Mouse (Mus musculus) intestine, embryonic 14.5 days (tissue): Measurements from ENCODE around the gene Mrps17. TPM values are rescaled to one million over a fixed set of nuclear protein-coding genes. Genes with fewer than 3 reads are reported as not detected.

Experiments
- ATAC-seq: fragments of 200-750 bp; cut with Nextera tagmentation; replicated peaks from 2 replicates; pipeline ENCODE4 v1.8.0; 2017; ENCODE audit warnings: low read depth, moderate number of reproducible peaks, moderate TSS enrichment, moderate library complexity; ENCODE audit not compliant: low FRiP score, low TSS enrichment
- DNase-seq: peaks from one replicate; pipeline ENCODE4 v3.0.0-alpha.2; 2018; ENCODE audit warnings: low spot score
- H3K27ac ChIP-seq: fragments of 300-500 bp; sonication (generic); 2 replicates; pipeline ENCODE4 v1.5.1; 2014; ENCODE audit warnings: low read depth, mild to moderate bottlenecking, control low read depth
- H3K27me3 ChIP-seq: fragments of 300-500 bp; sonication (generic); replicated peaks from 2 replicates; pipeline ENCODE4 v1.6.1; 2014; ENCODE audit warnings: low read length, control low read depth; ENCODE audit not compliant: control insufficient read depth, insufficient read depth
- H3K36me3 ChIP-seq: fragments of 300-500 bp; sonication (generic); 2 replicates; pipeline ENCODE4 v1.6.1; 2014; ENCODE audit warnings: low read length, control low read depth; ENCODE audit not compliant: control insufficient read depth, insufficient read depth
- H3K4me1 ChIP-seq: fragments of 300-500 bp; sonication (generic); replicated peaks from 2 replicates; pipeline ENCODE4 v1.6.1; 2014; ENCODE audit warnings: low read length, control low read depth, mixed read lengths; ENCODE audit not compliant: control insufficient read depth, insufficient read depth
- H3K4me2 ChIP-seq: fragments of 300-500 bp; sonication (generic); 2 replicates; pipeline ENCODE4 v1.6.1; 2014; ENCODE audit warnings: low read length
- H3K4me3 ChIP-seq: fragments of 300-500 bp; sonication (generic); 2 replicates; pipeline ENCODE4 v1.5.1; 2014; ENCODE audit warnings: low read depth, low read length, control low read depth, mixed read lengths
- H3K9ac ChIP-seq: fragments of 300-500 bp; sonication (generic); 2 replicates; pipeline ENCODE4 v1.6.1; 2014; ENCODE audit warnings: mild to moderate bottlenecking, low read length
- H3K9me3 ChIP-seq: fragments of 300-500 bp; sonication (generic); 2 replicates; pipeline ENCODE4 v1.6.1; 2016; ENCODE audit warnings: low read length, control low read depth; ENCODE audit not compliant: control insufficient read depth
- WGBS: fragments of 180-500 bp; shearing (Covaris S2); extraction: QIAGEN DNeasy Blood & Tissue Kit; methylation state at CpG from one replicate; pipeline ENCODE4 v1.1.7; 2014; 5-methylcytosine and 5-hydroxymethylcytosine counted together
- polyA plus RNA-seq: library from polyadenylated mRNA; unstranded; fragments of >200 nt; fragmentation: Nextera tagmentation; extraction: Ambion mirVana; gene quantifications from 2 replicates; pipeline ENCODE4 v1.2.1, GENCODE M21; 2014

Gene Mrps17
- polyA plus RNA-seq, 1 experiment from 2014 or later = 218 TPM

GRCm38 (mm10) chr5:129759929-129760480 lies 44.7 kb downstream of the Mrps17 start:
- DNase-seq (no peak), ATAC-seq (no peak)
- 80% methylated on average over 13 of the region's 13 CpGs for WGBS
- Histone ChIP-seq H3K9me3 (no peaks in the 10 kb centered on the region), H3K4me2 (no peak overlapping the region), H3K4me1 (no peaks in the 10 kb centered on the region), H3K9ac (no peak overlapping the region), H3K36me3 (peaks cover 25% of the 10 kb centered on the region), H3K27ac (no peak overlapping the region), H3K27me3 (no peaks in the 10 kb centered on the region), H3K4me3 (no peak overlapping the region)

GRCm38 (mm10) chr5:129761865-129762540 lies 46.7 kb downstream of the Mrps17 start:
- H3K9me3 ChIP-seq = no peaks in the 10 kb centered on the region
- DNase-seq = no peak
- WGBS = 73% methylated on average over 18 of the region's 18 CpGs
- H3K4me1 ChIP-seq = no peaks in the 10 kb centered on the region
- H3K9ac ChIP-seq = no peak overlapping the region
- no peak overlapping the region for H3K4me2 ChIP-seq
- H3K36me3 ChIP-seq = peaks cover 18% of the 10 kb centered on the region
- 0 out of 2 replicates have a peak, but pooled peaks have one; percentile 50 for ATAC-seq
- H3K4me3 ChIP-seq = no peak overlapping the region
- no peaks in the 10 kb centered on the region for H3K27me3 ChIP-seq
- H3K27ac ChIP-seq = no peak overlapping the region

- Histone ChIP-seq H3K4me1 (no peaks in the 10 kb centered on the region), H3K27me3 (no peaks in the 10 kb centered on the region), H3K4me2 (no peak overlapping the region), H3K36me3 (peaks cover 9% of the 10 kb centered on the region), H3K9me3 (no peaks in the 10 kb centered on the region), H3K4me3 (no peak overlapping the region), H3K27ac (no peak overlapping the region), H3K9ac (no peak overlapping the region)
- WGBS = 75% methylated on average over 23 of the region's 23 CpGs
- peak; percentile 55 for DNase-seq
- peak; percentile 34; the same call in 1 of the 2 replicates for ATAC-seq
Measured at GRCm38 (mm10) chr5:129770443-129771355, 55.4 kb downstream of the Mrps17 start.

Other genes with a start within 250 kb of the Mrps17 start
- 43.8 and 45.7 TPM in 2 replicates for gene Sfswap, start 214.3 kb upstream of the Mrps17 start, polyA plus RNA-seq
- 2.9 and 3.8 TPM in 2 replicates for gene Mmp17, start 131.3 kb upstream of the Mrps17 start, polyA plus RNA-seq
- 4.0 and 4.1 TPM in 2 replicates for gene Zfp11, start 45.4 kb upstream of the Mrps17 start, polyA plus RNA-seq
- gene Sept14, start 7.0 kb upstream of the Mrps17 start, polyA plus RNA-seq = not detected in 2 replicates
- 101 and 103 TPM in 2 replicates for gene Nipsnap2, start 9.6 kb downstream of the Mrps17 start, polyA plus RNA-seq
- gene Psph, start 72.0 kb downstream of the Mrps17 start, polyA plus RNA-seq = 43.9 and 47.9 TPM in 2 replicates
- gene Sumf2, start 131.5 kb downstream of the Mrps17 start, polyA plus RNA-seq = 47.8 and 49.6 TPM in 2 replicates
- 944 and 1,022 TPM in 2 replicates for gene Chchd2, start 172.0 kb downstream of the Mrps17 start, polyA plus RNA-seq
- gene Zbed5, start 180.2 kb downstream of the Mrps17 start, polyA plus RNA-seq = 3.9 and 4.1 TPM in 2 replicates
- gene Phkg1, start 183.1 kb downstream of the Mrps17 start, polyA plus RNA-seq = 0.09 and 0.11 TPM in 2 replicates
- gene Nupr1l, start 193.0 kb downstream of the Mrps17 start, polyA plus RNA-seq = 1.9 and 2.7 TPM in 2 replicates
- gene Vkorc1l1, start 226.5 kb downstream of the Mrps17 start, polyA plus RNA-seq = 18.9 and 20.2 TPM in 2 replicates